Mouse (Mus musculus): ENCODE data around the gene Trmu. TPM values are rescaled to one million over a fixed set of nuclear protein-coding genes. Genes with fewer than 3 reads are reported as not detected.

Trmu gene
- polyA plus RNA-seq, 1 experiment from 2014 or later, result 53.9 TPM

DNA sequence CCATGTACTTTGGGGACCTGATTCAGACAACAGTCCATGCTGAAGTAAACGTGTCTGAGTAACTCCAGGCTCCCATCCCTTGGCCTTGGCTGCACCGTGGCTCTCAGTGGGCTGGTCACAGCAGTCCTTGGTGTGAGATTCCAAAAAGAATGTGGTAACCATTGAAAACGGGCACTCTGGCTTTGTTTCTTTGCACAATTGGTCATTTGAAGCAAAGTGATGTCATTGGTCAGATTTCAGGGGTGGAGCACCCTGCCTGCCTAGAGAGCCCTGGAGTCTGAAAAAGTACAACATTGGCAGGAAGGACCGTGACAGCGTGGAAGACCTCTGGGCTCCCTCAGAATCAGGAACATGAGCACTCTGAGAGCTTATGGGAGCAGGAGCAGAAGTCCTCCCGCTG is 20.3 kb downstream of the Trmu start:
- WGBS, result 58% methylated on average over 6 of the region's 6 CpGs
- H3K4me3 ChIP-seq (replicated peaks), result no peak overlapping the region
- H3K9me3 ChIP-seq, result no peaks in the 10 kb centered on the region
- H3K9ac ChIP-seq (replicated peaks), result no peak overlapping the region
- no peak for ATAC-seq
- H3K27ac ChIP-seq, result no peak overlapping the region
- no peaks in the 10 kb centered on the region for H3K4me1 ChIP-seq (replicated peaks)
- H3K4me2 ChIP-seq (replicated peaks), result no peak overlapping the region
- H3K36me3 ChIP-seq, result peaks cover 66% of the 10 kb centered on the region
- H3K27me3 ChIP-seq, result no peaks in the 10 kb centered on the region

DNA sequence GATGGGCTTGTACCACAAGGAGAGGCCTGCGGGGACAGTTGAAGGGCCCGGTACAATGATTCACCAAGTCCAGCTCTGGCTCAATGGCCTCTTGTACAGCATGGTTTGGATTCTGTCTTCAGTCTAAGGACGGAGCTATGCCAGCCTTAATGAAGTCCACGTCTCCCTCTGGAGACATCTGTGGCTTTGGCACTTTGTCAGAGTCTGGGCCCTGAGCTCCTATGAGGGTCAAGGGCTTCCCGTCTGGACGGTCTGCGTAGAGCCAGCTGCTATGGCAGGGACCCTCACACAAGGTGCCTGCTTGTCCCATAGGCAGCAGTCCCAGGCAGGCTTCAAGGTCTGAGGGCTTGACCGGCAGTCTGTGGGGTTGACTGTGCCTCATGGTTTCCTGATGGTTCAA is 21.2 kb downstream of the Trmu start:
- Histone ChIP-seq H3K9me3 (no peaks in the 10 kb centered on the region), H3K4me2 (replicated peaks) (no peak overlapping the region), H3K9ac (replicated peaks) (no peak overlapping the region), H3K4me3 (replicated peaks) (no peak overlapping the region), H3K4me1 (replicated peaks) (no peaks in the 10 kb centered on the region), H3K27ac (no peak overlapping the region; the same call in 1 of the 2 replicates), H3K27me3 (no peaks in the 10 kb centered on the region), H3K36me3 (peaks cover 56% of the 10 kb centered on the region)
- no peak for ATAC-seq
- 89% methylated on average over 8 of the region's 8 CpGs for WGBS

- H3K27ac ChIP-seq, result no peak overlapping the region
- no peak overlapping the region for H3K4me3 ChIP-seq (replicated peaks)
- H3K4me1 ChIP-seq (replicated peaks), result no peaks in the 10 kb centered on the region
- H3K9ac ChIP-seq (replicated peaks), result no peak overlapping the region
- H3K4me2 ChIP-seq (replicated peaks), result no peak overlapping the region
- 89% methylated on average over 12 of the region's 12 CpGs for WGBS
- no peak for ATAC-seq
- no peaks in the 10 kb centered on the region for H3K27me3 ChIP-seq
- no peaks in the 10 kb centered on the region for H3K9me3 ChIP-seq
- peaks cover 52% of the 10 kb centered on the region for H3K36me3 ChIP-seq
Measured at GRCm38 (mm10) chr15:85900801-85901200, 21.7 kb downstream of the Trmu start.

DNA sequence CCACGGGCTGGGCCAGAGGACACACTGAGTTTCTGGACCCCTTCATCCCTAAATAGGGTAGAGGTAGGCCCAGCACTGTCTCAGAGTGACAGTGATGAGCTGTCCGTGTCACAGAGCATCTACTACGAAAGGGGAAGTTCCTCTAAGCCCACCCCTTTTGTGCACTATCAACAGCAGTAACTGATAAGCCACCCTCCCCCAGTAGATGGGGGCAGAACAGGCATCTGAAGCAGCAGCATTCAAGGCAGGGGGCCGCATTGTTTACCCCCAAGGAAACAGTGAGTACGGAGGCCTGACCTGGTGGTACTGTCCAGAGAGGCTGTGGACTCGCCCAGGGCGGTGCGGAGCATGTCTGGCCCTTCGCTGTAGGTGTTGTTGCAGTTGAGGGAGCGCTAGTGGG is 23.4 kb downstream of the Trmu start:
- Histone ChIP-seq H3K9me3 (no peaks in the 10 kb centered on the region), H3K9ac (replicated peaks) (no peak overlapping the region), H3K4me2 (replicated peaks) (no peak overlapping the region), H3K36me3 (peaks cover 36% of the 10 kb centered on the region), H3K27ac (no peak overlapping the region), H3K4me1 (replicated peaks) (no peaks in the 10 kb centered on the region), H3K4me3 (replicated peaks) (no peak overlapping the region), H3K27me3 (no peaks in the 10 kb centered on the region)
- no peak for ATAC-seq
- WGBS, result 84% methylated on average over 10 of the region's 10 CpGs

- no peaks in the 10 kb centered on the region for H3K4me1 ChIP-seq (replicated peaks)
- H3K9ac ChIP-seq (replicated peaks), result no peak overlapping the region
- WGBS, result 73% methylated on average over 8 of the region's 8 CpGs
- peaks cover 24% of the 10 kb centered on the region for H3K36me3 ChIP-seq
- no peaks in the 10 kb centered on the region for H3K9me3 ChIP-seq
- no peak overlapping the region for H3K4me3 ChIP-seq (replicated peaks)
- no peak overlapping the region for H3K27ac ChIP-seq
- no peaks in the 10 kb centered on the region for H3K27me3 ChIP-seq
- H3K4me2 ChIP-seq (replicated peaks), result no peak overlapping the region
- ATAC-seq, result no peak
Measured at GRCm38 (mm10) chr15:85903826-85904225, 24.7 kb downstream of the Trmu start.

GRCm38 (mm10) chr15:85908660-85909491 is 29.8 kb downstream of the Trmu start:
- no peak overlapping the region for H3K4me2 ChIP-seq (replicated peaks)
- no peak overlapping the region for H3K9ac ChIP-seq (replicated peaks)
- H3K27ac ChIP-seq, result no peak overlapping the region
- no peaks in the 10 kb centered on the region for H3K9me3 ChIP-seq
- H3K4me1 ChIP-seq (replicated peaks), result 0 out of 2 replicates have a peak, but pooled peaks cover 3% of the 10 kb centered on the region
- no peaks in the 10 kb centered on the region for H3K27me3 ChIP-seq
- WGBS, result 93% methylated on average over 7 of the region's 7 CpGs
- no peak for ATAC-seq
- peaks cover 3% of the 10 kb centered on the region; the same call in 1 of the 2 replicates for H3K36me3 ChIP-seq
- H3K4me3 ChIP-seq (replicated peaks), result no peak overlapping the region

DNA sequence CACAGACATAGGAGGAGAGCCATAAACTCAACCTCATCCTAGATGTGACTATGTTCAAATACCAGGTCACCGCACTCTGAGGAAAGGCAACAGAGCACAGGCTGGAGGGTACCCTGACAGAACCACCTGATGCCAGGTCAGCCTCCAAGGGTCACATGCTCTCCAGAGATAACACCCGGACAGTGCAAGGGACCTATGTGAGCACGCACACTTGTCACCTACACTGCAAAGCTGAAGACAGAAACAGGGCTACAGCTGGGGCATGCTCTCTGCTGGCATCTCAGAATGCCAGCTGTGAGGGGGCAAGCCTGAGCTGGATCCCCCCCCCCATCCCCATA is 30.3 kb downstream of the Trmu start:
- H3K36me3 ChIP-seq, result peaks cover 3% of the 10 kb centered on the region; the same call in 1 of the 2 replicates
- H3K27me3 ChIP-seq, result no peaks in the 10 kb centered on the region
- WGBS, result 90% methylated on average over 3 of the region's 3 CpGs

DNA sequence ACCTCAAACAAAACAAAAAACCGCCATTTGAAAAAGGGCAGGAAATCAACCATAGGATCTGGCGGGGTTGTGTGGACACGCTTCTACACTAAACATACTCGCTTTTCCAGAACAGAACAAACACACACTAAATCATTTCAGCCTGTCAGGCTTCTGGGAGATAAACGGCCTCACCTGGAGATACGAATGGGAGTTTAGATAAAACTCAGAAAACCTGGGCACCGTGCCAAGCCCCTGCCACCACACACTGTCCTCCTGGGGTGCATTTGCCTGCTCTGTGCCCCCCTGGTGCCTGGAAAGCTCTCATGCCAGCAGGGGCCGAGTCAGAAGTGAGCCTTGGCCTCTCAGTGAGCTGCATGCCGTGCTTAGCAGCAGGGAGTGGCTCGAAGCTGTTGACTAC is 30.8 kb downstream of the Trmu start:
- H3K27ac ChIP-seq, result no peak overlapping the region
- no peak overlapping the region for H3K4me2 ChIP-seq (replicated peaks)
- no peak for ATAC-seq
- H3K4me3 ChIP-seq (replicated peaks), result no peak overlapping the region
- H3K36me3 ChIP-seq, result peaks cover 3% of the 10 kb centered on the region; the same call in 1 of the 2 replicates
- 76% methylated on average over 10 of the region's 10 CpGs for WGBS
- 0 out of 2 replicates have a peak, but pooled peaks cover 3% of the 10 kb centered on the region for H3K4me1 ChIP-seq (replicated peaks)
- H3K27me3 ChIP-seq, result no peaks in the 10 kb centered on the region
- no peaks in the 10 kb centered on the region for H3K9me3 ChIP-seq
- no peak overlapping the region for H3K9ac ChIP-seq (replicated peaks)

More for the DNA sequence above, 30.3 kb downstream of the Trmu start:
- no peak overlapping the region for H3K27ac ChIP-seq
- no peaks in the 10 kb centered on the region for H3K9me3 ChIP-seq
- ATAC-seq, result no peak
- H3K4me1 ChIP-seq (replicated peaks), result 0 out of 2 replicates have a peak, but pooled peaks cover 3% of the 10 kb centered on the region
- no peak overlapping the region for H3K9ac ChIP-seq (replicated peaks)
- no peak overlapping the region for H3K4me3 ChIP-seq (replicated peaks)
- no peak overlapping the region for H3K4me2 ChIP-seq (replicated peaks)

GRCm38 (mm10) chr15:85913605-85914004 is 34.5 kb downstream of the Trmu start:
- no peak for ATAC-seq
- Histone ChIP-seq H3K27me3 (no peaks in the 10 kb centered on the region), H3K9ac (replicated peaks) (no peak overlapping the region), H3K4me1 (replicated peaks) (0 out of 2 replicates have a peak, but pooled peaks cover 3% of the 10 kb centered on the region), H3K36me3 (peaks cover 21% of the 10 kb centered on the region), H3K4me2 (replicated peaks) (no peak overlapping the region), H3K27ac (no peak overlapping the region), H3K9me3 (no peaks in the 10 kb centered on the region), H3K4me3 (replicated peaks) (no peak overlapping the region)
- 37% methylated on average over 2 of the region's 2 CpGs for WGBS

- WGBS, result 54% methylated on average over 8 of the region's 8 CpGs
- H3K27ac ChIP-seq, result no peak overlapping the region
- no peak overlapping the region for H3K9ac ChIP-seq (replicated peaks)
- H3K4me3 ChIP-seq (replicated peaks), result no peak overlapping the region
- H3K27me3 ChIP-seq, result no peaks in the 10 kb centered on the region
- no peaks in the 10 kb centered on the region for H3K9me3 ChIP-seq
- ATAC-seq, result no peak
- H3K36me3 ChIP-seq, result peaks cover 22% of the 10 kb centered on the region
- no peaks in the 10 kb centered on the region for H3K4me1 ChIP-seq (replicated peaks)
- H3K4me2 ChIP-seq (replicated peaks), result no peak overlapping the region
Measured at GRCm38 (mm10) chr15:85919191-85919891, 40.2 kb downstream of the Trmu start.

DNA sequence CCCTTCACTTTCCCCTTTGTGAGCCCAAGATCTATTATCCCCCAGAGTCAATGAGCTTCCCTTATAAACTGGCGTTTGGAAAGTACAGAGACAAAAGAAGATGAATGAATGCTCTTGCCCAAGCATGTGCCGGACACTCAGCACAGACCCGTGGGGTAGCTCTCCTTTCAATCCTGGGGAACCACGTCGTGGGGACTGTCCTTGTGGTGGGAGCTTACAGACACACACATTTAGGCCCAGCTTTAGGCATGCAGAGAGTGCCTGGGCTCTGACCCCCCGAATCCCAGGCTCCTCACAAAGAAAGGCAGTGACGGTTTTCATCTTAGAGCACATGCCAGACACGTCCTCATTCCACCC is 40.8 kb downstream of the Trmu start:
- Histone ChIP-seq H3K9ac (replicated peaks) (no peak overlapping the region), H3K27ac (no peak overlapping the region), H3K4me2 (replicated peaks) (no peak overlapping the region), H3K4me3 (replicated peaks) (no peak overlapping the region), H3K9me3 (no peaks in the 10 kb centered on the region), H3K36me3 (peaks cover 22% of the 10 kb centered on the region), H3K27me3 (no peaks in the 10 kb centered on the region), H3K4me1 (replicated peaks) (no peaks in the 10 kb centered on the region)
- 67% methylated on average over 8 of the region's 8 CpGs for WGBS
- no peak for ATAC-seq

DNA sequence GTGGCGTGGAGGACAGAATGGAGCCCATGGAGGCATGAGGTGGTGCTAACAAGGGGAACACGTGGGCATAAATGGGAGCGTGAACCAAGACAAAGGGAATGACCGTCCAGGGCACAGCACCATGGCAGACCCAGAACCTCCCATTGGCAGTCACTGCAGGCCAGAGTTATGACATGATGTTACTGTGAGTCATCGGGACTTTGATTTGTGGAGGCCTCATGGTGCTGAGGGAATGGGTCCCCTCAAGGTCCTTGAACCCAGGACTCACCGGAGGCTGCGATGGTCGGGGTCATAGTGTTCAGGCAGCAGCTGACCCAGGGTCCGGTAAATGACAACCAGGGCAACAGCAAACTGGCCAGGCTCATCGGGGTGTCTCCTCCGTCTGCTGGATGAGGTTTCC is 42.7 kb downstream of the Trmu start:
- Histone ChIP-seq H3K27ac (no peak overlapping the region), H3K9me3 (no peaks in the 10 kb centered on the region), H3K4me2 (replicated peaks) (no peak overlapping the region), H3K27me3 (no peaks in the 10 kb centered on the region), H3K4me1 (replicated peaks) (no peaks in the 10 kb centered on the region), H3K36me3 (peaks cover 5% of the 10 kb centered on the region), H3K9ac (replicated peaks) (no peak overlapping the region), H3K4me3 (replicated peaks) (no peak overlapping the region)
- no peak for ATAC-seq
- WGBS, result 92% methylated on average over 11 of the region's 11 CpGs

Data from midbrain, embryonic 13.5 days (tissue).